11 mouse cellular contexts compared by ENCODE assay signal in the genomic region with DNA sequence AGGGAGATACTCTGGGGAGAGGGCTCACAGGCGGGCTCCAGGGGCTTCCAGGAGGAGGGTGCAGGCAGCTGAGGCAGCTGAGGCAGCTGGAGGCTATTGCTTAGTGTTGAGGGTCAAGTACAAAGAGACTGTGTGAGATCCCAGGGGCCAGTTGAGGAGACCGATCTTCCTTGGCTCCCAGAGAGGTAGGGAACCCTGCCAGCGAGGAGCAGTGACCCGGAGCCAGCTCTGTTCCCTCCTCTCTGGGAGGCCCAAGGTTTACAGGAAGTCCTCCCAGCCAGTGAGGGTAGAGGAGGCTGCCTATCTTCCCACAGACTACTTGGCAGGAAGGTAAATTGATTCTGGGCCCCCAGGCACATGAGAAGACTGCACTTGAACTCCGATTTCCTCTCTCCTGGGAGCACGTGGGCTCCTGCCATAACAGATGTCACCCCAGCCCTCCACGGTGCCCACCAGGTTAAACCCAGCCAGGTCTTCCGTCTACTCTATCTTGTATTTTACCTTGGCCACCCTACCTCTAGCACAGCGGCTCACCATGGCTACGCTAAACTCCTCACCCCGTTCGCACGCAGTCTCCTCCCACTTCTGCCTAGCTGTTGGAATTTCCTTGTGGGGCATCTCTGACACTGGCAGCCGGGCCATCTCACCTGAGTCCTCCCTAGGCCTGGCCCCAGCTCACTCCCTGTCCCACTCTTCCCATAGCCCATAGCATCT. TPM values are rescaled to one million over a fixed set of nuclear protein-coding genes. Genes with fewer than 3 reads are reported as not detected.
DNase-seq lines count a peak whose midpoint lies in the region; ATAC-seq and TF ChIP-seq lines count a peak whose summit lies in the region.
"Had no signal": no experiment of that assay in that cellular context is flagged by ENCODE, and none has a peak within 500 bp of the region (broad histone marks: within the 10 kb centered on the region; RNA-seq: fewer than 3 reads in every experiment).

No protein-coding gene starts in this region.

- H3K9ac ChIP-seq in lung, postnatal 0 days (replicated peaks; ENCODE audit: low read depth) = no peak overlapping the region
- H3K9ac ChIP-seq: liver, postnatal 0 days had no signal

- H3K4me1 ChIP-seq in lung, postnatal 0 days (ENCODE audit: insufficient read depth, low read depth, low read length) = no peaks in the 10 kb centered on the region

- DNase-seq in lung, postnatal 10 days = peak; percentile 41
- DNase-seq in lung, postnatal 0 days (ENCODE audit: low spot score) = no peak
- DNase-seq in gastrocnemius, adult 18-20 months (ENCODE audit: low spot score) = peak; percentile 74
- peak; percentile 57 to 59 for DNase-seq in heart, postnatal 10 days
- peak; percentile 53 to 69 for DNase-seq in kidney, postnatal 4 days
- DNase-seq in left cerebral cortex, adult 8-10 months (ENCODE audit: low spot score in 2 of 2) = no peak
- no peak for DNase-seq in right cerebral cortex, postnatal 25 days
- DNase-seq in frontal cortex, postnatal 14 days (ENCODE audit: low spot score in 2 of 2) = no peak
- DNase-seq: liver, postnatal 0 days; spleen, adult 18-20 months had no signal

- ATAC-seq in lung, postnatal 0 days = no peak
- ATAC-seq: liver, postnatal 0 days had no signal

- WGBS in lung, postnatal 0 days = 39% methylated on average over 14 of the region's 14 CpGs

- H3K4me2 ChIP-seq in lung, postnatal 0 days (replicated peaks; ENCODE audit: low read depth, low read length) = no peak overlapping the region

- H3K27ac ChIP-seq in lung, postnatal 0 days (ENCODE audit: low read length) = no peak overlapping the region

- no peaks in the 10 kb centered on the region for H3K27me3 ChIP-seq in lung, postnatal 0 days (replicated peaks; ENCODE audit: insufficient read depth, low read length)

- no peak overlapping the region for H3K4me3 ChIP-seq in lung, postnatal 0 days (ENCODE audit: low read depth, low read length)

- no peaks in the 10 kb centered on the region for H3K9me3 ChIP-seq in lung, postnatal 0 days (ENCODE audit: low read length)
- H3K9me3 ChIP-seq: G1E had no signal

- no peak for TF ChIP-seq CTCF in lung, postnatal 0 days (IDR thresholded peaks at IDR 0.05)

- no peak for TF ChIP-seq EP300 in lung, postnatal 0 days (IDR thresholded peaks at IDR 0.05)

- H3K36me3 ChIP-seq in lung, postnatal 0 days (ENCODE audit: insufficient read depth, low read length) = no peaks in the 10 kb centered on the region
- H3K36me3 ChIP-seq: G1E had no signal

- intact Hi-C loops in heart, postnatal 10 days (cut with DNase I) = no loop called here

RNA-seq across cellular contexts. Expression of a gene that starts 55.9 kb away (rescaled TPM):
- polyA plus RNA-seq in lung, postnatal 0 days (2015; fragmentation: Nextera tagmentation; extraction: Ambion mirVana) = 0.60 and 0.64 TPM in 2 replicates
- 1 to 10 TPM in 1 of 2 experiments, under 1 TPM in 1; 0.64 to 1.5 TPM for total RNA-seq in gastrocnemius, adult 18-20 months (2021)
- 1 to 10 TPM; 1.1 to 1.6 TPM for total RNA-seq in heart, postnatal 10 days (2021)
- total RNA-seq in left cerebral cortex, adult 8-10 months (2022) = under 1 TPM; 0.14 to 0.98 (median 0.18) TPM
- total RNA-seq: G1E had no signal
- polyA plus RNA-seq: G1E had no signal

Comparison
In these comparisons a context has a peak if more than half of its experiments do, and no peak if none do; other contexts are left out.
1. DNase-seq: peak in lung, postnatal 10 days (single experiment), gastrocnemius, adult 18-20 months (single experiment), heart, postnatal 10 days (2 of 2) and kidney, postnatal 4 days (2 of 2); none in lung, postnatal 0 days (single experiment), left cerebral cortex, adult 8-10 months (0 of 2), right cerebral cortex, postnatal 25 days (single experiment) and frontal cortex, postnatal 14 days (0 of 2).